Mouse (Mus musculus): Measurements from ENCODE around the gene Gm10378.
"Not testable (repeated sequence)": the region's sequence is repeated elsewhere in the genome, so short reads cannot be mapped to it uniquely, and the experiment has no call there.

The Gm10378 gene

DNA sequence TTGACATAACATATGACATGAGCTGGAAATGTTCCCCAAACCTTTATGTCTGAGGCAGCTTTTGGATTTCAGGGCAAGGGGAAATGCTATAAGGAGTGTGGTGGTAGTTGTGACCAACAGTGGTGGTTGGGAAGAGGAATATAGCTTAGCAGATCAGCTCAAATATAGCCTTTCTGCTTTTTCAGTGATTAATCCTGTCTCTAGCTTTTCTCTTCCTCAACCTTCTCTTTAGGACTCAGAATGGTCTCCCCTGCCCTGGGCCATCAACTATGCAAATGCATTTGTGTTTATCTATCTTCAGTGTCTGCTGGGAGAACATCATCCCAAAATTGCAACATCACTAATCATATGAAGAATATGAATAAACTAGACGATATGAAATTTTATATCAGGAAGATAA lies at the start of gene Gm10378:
Gene Gm10378, plus strand, starts transcription at position 301 of the 400 bp plus-strand sequence.
- DNase-seq = not testable (repeated sequence)

GRCm38 (mm10) chr14:42641817-42642216 lies 13.9 kb upstream of the Gm10378 start, which contains the start of gene Gm3633:
Gene Gm3633 (minus strand): TSS chr14:42641917.
- not testable (repeated sequence) for DNase-seq

Measured in kidney, postnatal 10 days (tissue).